Mouse (Mus musculus) heart, postnatal 10 days (tissue): Measurements from ENCODE around the gene Aldh9a1. TPM values are rescaled to one million over a fixed set of nuclear protein-coding genes. Genes with fewer than 3 reads are reported as not detected.
"Not testable (repeated sequence)": the region's sequence is repeated elsewhere in the genome, so short reads cannot be mapped to it uniquely, and the experiment has no call there.

Experiments
- DNase-seq, 2 experiments: peaks; one replicate each; pipeline ENCODE4 v3.0.0; 2021
- intact Hi-C: fragments of 180-260 bp; cut with DNase I; formaldehyde crosslinking; loops from one replicate; pipeline ENCODE4 v1.15.1; 2025
- total RNA-seq, 2 experiments: library from RNA; stranded (reverse); gene quantifications; 2 replicates each; pipeline ENCODE4 v1.2.3; 2021

Aldh9a1 gene
- total RNA-seq: 10 to 100 TPM; 29.1 to 34.2 TPM

DNA sequence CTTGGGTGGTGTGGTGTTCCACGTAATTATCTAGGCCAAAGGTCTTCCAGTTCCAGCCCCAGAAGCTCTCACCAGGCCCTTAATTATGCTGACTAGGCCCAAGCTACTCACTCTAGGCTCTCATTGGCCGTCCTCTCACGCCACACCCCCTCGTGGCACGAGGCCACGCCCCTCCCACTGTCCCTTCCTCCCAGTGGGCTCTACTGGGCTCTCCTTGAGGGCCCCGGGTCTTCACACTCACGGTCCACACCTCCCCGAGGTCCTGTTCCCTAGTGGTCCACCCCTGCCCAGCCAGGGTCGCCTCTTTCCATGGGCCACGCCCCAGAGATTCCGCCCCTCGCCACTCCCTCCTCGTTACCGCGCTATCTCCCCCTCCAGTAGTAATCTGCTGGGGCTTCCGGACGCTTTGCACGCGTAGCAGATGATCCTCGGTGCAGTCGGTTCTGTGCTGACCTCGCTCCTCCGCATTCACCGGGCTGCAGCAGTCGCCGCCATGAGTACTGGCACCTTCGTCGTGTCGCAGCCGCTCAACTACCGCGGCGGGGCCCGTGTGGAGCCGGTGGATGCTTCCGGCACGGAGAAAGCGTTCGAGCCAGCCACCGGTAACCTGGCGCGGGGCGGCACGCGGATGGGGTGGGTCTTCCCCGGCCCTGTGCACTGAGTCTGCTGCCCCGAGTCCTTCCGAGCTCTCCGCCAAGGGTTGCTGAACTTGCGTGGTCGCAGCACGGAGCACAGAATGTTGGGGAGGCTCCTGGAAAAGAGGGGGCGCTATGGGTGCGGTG is at the start of gene Aldh9a1:
Gene Aldh9a1 (plus strand): TSS at position 177 of the 782 bp plus-strand sequence.
- intact Hi-C loops: no loop called here
- peak; percentile 95 to 98 for DNase-seq

DNA sequence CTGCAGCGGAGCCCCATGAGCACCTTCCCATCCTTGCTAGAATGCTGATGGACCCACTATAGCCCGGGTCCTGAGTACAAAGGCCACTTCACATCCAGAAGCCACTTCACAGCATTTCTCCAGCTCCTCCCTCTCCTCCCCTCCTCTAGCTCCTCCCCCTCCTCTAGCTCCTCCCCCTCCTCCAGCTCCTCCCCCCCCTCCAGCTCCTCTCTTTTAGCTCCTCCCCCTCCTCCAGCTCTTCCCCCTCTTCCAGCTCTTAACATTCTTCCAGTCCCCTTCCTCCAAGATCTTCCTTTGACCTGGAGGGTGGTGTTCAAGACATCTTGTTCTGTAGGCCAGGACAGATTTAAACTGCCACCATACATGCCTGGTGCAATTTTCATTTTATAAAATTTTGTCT is 49.7 kb upstream of the Aldh9a1 start:
- DNase-seq: no peak
- intact Hi-C loops: no loop called here

DNA sequence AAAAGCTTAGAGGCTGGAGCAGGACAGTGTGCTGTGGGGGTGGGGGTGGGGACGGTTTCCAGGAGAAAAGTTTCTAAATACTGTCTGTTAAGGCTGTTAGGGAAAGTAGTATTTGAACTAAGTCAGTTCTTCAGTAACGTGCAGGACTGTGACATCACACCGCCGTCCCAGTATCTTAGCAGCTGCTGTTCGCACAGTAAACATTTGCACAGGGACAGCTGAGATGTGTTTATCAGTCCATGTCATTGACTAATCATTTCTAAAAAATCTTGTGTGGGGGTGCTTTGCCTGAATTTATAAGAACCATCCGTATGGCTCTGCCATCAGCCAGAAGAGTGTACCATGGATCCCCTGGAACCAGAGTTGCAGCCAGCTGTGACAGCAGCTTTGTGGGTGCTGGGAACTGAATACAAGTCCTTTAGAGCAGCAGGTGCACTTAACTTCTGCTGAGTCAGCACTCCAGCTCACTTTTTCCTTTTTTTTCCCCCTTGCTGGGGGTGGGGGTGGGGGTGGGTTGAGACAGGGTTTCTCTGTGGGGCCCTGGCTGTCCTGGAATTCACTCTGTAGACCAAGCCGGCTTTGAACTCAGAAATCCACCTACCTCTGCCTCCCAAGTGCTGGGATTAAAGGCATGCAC is 44.2 kb upstream of the Aldh9a1 start:
- DNase-seq: no peak
- intact Hi-C loops: no loop called here

DNA sequence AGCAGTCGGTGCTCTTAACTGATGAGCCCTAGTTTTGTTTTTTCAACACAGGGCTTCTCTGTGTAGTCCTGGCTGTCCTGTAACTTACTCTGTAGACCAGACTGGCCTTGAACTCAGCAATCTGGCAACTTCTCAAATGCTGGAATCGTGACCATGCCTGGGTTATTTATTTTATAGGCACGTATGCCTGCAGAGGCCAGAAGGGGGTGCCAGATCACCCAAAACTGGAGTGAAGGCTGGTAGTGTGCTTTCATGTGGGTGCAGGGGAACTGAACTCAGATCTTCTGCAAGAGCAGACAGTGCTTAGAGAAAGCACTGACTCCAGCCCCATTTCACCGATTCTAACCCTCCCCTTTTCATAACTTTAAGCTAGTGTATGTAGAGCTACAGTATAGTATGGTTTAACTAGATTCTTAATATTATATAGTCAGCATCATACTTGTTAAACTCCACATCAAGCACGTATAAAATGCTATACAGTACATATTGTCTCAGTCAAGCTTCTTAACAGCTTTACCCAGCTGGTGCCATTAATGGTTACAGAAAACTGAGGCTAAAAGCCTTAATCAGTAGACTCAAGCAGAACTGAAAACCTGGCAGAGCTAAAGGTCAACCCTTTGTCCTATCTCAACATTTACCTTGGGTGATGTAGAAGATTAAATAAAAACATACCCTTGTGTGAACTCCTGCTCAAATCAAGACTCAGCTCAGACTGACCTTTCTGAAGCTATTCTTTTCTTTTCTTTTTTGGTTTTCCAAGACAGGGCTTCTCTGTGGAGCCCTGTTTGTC is 43.1 kb upstream of the Aldh9a1 start:
- intact Hi-C loops: no loop called here
- DNase-seq: peak; percentile 47 to 54

DNA sequence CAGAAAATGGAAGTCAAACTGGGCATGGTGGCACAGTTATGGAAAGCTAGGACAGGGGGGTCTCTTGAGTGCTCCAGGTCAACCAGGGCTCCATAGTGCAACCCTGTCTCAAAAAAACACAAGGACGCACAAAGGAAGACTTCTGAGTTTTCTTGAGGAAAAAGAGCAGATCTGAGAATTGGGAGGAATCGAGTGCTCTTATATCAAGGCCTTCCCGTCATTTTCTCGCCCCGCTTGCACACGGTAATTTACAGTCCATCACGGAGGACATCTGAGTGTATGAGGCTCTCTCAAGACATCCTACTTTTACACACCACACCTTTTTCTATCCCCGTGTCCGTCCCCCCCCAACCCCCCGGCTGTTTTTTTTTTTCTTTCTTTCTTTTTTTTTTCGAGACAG is 42.1 kb upstream of the Aldh9a1 start:
- intact Hi-C loops: loop anchor here (2.0 kb wide), 3 partner anchors 23 to 87 kb away; partner anchors contain the start of gene Uck2
- DNase-seq: no peak

DNA sequence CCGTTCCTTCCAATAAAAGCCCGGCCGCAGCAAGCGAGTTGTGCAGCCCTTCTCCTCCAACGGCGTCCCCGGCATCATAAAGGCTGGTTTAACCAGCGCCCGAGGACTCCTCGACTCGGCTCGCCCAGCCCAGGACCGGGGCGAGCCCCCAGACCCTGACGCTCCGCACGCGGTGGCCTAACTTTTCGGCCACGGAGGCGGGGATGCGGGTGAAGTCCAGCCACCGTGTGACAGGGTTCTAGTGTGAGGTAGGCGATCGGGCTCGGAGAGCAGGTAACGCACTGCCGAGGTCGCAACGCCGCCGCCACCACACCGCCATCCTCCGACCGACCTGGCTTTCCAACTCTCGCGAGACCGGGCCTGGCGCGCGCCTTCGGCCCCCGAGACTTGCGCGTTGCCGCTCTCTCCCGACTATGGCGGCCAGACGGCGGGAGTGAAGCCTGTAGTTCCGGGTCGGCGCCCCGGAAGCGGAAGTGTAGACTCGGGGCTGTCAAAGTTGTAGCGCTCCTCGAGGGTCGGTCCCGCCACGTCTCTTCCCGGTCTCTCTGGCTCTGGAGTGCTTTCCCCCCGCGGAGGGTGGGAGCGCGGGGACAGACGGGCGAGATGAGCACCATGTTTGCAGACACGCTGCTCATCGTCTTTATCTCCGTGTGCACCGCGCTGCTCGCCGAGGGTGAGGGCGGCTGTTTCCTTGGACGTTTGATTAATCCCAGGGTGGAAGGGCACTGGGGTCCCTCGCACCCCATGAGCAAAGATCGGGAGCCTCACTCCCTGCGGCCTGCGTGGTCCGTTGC is 41.3 kb upstream of the Aldh9a1 start, which contains the start of gene Tmco1:
Gene Tmco1 (plus strand): TSS at position 118 of the 794 bp plus-strand sequence.
- intact Hi-C loops: loop anchor here (2.0 kb wide), 3 partner anchors 24 to 88 kb away; partner anchors contain the start of gene Uck2
- DNase-seq: peak; percentile 98 to 99

DNA sequence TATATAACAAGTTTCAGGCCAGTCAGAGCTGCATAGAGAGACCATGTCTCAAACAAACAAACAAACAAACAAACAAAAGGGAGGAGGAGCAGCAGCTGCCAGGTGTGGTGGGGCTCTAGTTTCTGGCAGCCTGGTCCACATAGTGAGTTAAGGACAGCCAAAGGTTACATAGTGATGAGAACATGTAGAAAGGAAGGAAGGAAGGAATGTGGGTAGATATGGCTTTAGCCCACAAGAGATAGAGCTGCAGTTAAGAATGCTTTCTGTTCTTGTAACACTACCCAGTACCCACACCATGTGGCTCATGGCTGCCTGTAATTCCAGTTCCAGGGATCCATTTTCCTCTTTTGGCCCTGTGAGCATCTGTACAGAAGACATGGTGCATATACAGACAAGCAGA is 37.4 kb upstream of the Aldh9a1 start:
- DNase-seq: no peak
- intact Hi-C loops: no loop called here

DNA sequence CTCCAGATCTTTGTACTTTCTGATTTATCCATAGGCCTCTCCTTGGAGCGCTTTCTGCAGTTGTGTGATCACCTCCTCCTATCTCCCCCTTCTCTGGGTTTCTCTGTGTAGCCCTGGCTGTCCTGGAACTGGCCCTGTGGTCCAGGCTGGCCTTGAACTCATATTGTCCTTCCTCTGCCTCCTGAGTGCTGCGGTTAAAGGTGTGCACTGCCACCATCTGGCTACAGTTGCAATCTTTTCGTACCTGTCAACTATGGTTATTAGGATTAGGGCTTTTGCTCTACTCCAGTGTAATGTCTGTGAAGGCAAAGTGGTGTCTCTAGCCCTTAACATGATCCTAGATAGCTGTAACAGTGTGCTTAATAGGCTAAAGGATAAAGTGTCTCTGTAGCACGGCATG is 36.6 kb upstream of the Aldh9a1 start:
- no peak for DNase-seq
- intact Hi-C loops: no loop called here

DNA sequence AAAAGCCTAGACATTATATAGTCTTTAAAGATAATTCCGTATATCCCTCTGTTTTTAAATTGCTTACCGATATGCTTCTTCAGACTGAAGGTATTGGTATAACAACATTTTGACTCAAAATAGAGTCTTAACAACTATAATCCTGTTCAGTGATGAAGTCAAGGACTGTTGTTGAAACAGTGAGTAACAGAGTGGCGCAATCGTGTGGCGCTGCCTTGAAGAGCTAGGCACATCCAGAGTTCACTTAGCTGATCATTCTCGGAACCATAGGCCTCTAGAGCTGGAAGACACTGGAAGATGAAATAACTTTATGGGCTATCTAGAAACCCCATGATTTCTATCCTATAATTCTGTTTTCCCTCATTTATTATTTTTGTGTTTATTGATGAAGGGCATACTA is 28.1 kb upstream of the Aldh9a1 start:
- intact Hi-C loops: no loop called here
- DNase-seq: no peak

DNA sequence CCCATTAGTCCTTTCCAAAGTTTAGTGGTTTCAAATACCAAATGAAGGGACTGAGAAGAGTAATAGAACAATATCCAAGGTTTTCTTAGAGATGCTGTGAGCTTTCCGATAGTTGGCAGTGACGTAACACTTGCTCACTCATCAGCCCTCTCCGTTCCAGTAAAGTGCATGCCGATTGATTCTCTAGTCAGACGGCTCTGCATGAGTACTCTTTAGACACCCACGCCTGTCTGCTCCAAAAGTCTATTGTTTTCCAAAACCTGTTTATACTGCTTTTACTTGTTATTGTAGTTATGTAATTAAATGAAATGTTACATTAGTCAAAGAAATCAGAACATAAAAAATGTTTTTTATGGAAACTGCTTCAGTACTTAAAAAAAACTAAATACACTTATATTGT is 21.0 kb upstream of the Aldh9a1 start:
- intact Hi-C loops: no loop called here
- no peak for DNase-seq

DNA sequence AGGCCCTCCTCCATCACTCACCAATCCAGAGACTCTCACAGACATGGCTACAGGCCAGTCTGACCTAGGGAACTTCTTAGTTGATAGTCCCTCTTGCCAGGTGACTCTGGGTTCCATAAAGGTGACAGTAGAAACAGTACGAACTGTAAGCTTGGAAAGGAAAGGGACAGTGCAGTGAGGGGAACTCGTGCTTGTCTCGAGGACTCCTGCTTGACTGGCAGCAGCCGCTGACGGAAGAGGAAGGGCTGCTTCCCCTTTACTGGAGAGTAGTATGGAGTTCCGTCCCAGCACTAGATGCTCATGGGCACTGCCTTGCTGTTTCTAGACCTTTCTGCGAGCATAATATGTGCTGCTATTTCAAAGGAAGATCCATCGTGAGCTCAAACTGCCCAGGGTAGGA is 18.7 kb upstream of the Aldh9a1 start:
- no peak for DNase-seq
- intact Hi-C loops: loop anchor here (10.0 kb wide), 1 partner anchor 586 kb away; no protein-coding TSS in a partner anchor

DNA sequence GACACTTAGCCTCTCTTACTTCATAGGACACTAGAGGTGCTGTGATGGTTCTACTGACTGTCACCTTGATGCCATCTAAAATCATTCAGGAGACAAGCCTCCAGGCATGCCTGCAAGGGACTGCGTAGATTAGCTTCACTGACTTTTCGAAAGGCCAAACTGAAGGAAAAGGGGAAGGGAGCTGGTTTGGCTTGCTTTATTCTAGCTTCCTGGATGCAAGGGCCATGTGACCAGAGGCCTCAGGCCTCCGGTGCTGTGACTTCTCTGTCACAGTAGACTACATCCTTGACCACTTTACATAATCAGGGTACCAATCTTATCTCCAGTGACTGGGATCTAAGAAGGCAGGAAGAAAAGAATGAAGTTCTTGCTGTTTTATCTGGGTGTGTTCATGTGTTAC is 13.4 kb upstream of the Aldh9a1 start:
- no peak for DNase-seq
- intact Hi-C loops: loop anchor here (10.0 kb wide), 1 partner anchor 592 kb away; no protein-coding TSS in a partner anchor

DNA sequence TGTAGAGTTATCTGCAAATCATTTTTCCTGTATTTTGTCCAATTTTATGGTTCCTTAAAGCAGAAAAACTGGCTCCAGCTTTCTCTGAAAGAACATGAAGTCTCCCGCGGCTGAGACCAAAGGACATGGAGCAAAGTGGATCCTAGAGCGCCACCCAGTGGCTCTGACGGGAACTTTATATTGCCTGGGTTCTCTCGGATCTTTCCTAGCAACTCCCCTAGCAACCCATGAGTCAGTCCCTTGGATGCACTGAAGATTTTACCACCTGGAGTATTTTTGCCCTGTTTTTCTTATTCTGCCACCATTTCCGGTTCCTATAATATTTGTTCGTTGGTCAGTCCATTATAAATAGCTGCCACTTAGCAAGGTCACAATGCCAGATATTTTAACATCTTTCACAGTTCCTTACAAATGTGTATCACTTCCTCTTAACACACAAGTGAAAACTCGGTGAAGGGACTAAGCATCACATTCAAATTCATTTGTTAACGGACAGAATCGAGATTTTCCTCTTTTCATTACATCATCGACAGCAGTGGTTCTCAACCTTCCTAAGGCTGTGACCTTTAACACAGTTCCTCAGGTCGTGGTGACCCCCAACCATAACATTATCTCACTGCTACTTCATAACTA is 12.2 kb upstream of the Aldh9a1 start:
- peak; percentile 87 to 94 for DNase-seq
- intact Hi-C loops: loop anchor here (1.0 to 10.0 kb wide), 2 partner anchors 117 to 593 kb away; no protein-coding TSS in a partner anchor

DNA sequence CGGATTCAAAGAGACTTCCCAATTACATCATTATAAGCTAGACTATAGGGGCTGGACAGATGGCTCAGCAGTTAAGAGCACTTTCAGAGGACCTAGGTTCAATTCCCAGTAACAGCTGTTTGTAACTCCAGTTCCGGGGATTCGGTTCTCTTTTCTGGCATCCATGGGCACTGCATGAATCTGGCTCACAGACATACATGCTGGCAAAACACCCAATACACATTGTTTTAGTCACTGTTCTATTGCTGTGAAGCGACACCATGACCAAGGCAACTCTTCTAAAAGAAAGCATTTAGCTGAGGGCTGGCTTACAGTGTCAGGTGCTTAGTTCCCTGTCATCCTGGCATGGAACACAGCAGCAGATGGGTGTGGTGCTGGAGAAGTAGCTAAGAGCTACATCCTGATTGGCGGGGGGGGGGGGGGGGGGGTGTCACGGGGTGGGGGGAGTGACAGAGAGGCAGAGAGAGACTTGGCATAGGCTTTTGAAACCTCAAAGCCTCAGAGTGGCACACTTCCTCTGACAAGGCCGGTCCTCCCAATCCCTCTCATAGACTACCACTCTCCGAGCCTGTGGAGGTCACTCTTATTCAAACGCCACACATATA is 10.5 kb upstream of the Aldh9a1 start:
- intact Hi-C loops: loop anchor here (10.0 kb wide), 1 partner anchor 594 kb away; no protein-coding TSS in a partner anchor
- no peak for DNase-seq

DNA sequence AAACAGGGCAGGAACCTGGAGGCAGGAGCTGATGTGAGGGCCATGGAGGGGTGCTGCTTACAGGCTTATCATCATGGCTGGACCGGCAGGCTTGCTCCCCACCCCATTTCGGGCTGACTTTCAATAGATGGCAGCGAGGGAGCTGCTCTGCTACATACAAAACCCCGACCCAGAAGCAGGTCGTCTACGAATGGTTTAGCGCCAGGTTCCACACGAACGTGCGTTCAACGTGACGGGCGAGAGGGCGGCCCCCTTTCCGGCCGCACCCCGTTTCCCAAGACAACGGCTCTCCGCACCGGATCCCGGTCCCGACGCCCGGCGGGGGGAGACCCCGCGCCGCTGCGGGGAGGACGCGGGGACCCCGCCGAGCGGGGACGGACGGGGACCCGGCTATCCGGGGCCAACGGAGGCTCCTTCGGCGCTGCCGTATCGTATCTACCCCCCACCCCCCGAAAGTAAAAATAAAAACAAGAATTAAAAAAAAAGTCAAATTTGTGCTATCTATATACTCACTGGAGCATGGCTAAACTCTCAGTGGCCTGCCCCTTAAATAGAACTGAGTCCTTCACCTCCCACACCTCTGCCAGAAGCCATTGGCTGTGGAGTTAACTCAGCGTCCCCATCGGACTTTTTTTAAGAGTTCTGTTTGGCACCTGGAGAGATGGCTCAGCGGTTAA is 9.5 kb upstream of the Aldh9a1 start:
- DNase-seq: peak in 1 of 2 experiments; percentile 27
- intact Hi-C loops: loop anchor here (5.0 kb wide), 1 partner anchor 553 kb away; no protein-coding TSS in a partner anchor

DNA sequence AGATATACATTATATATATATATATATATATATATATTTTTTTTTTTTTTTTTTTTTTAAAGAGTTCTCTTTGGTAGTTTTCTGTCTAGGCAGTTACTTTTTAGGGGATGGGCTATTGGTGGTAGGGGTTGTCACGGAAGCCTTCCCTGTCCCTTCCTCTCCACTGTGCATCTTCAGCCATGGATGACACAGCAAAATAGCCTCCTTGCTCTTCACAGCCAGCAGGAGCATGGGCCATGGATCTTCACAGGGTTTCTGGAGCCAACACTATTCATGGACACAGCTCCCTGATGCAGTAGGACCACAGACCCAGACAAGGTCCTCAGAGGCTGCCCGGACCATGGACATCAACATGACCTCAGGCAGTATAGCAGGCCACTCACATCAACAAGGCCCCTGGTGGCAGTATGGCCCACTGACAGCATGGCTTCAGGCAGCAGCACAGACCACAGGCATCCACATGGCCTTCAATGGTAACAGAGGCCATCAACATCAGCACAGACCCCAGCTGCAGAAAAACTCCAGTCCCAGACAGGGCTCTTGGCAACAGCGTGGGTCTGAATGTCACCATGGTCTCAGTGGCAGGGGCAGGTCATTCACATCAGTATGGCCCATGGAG is 8.8 kb upstream of the Aldh9a1 start:
- intact Hi-C loops: loop anchor here (5.0 kb wide), 1 partner anchor 554 kb away; no protein-coding TSS in a partner anchor

DNA sequence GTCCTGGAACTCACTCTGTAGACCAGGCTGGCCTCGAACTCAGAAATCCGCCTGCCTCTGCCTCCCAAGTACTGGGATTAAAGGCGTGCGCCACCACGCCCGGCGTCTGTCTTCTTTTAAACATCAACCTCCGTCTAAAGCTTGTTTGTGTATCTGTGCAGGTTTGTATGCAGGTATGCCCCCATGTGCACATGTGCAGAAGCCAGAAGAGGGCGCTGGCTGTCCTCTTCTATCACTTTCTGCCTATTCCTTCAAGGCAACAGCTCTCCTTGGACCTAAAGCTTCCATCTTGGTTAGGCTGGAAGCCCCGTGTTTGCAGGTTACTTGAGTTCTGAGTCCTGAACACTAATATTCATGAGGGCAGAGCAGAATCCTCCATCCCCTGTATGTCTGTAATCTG is 7.0 kb upstream of the Aldh9a1 start:
- DNase-seq: no peak
- intact Hi-C loops: loop anchor here (5.0 kb wide), 1 partner anchor 556 kb away; no protein-coding TSS in a partner anchor

More for the DNA sequence above, 8.8 kb upstream of the Aldh9a1 start:
- DNase-seq: no peak

DNA sequence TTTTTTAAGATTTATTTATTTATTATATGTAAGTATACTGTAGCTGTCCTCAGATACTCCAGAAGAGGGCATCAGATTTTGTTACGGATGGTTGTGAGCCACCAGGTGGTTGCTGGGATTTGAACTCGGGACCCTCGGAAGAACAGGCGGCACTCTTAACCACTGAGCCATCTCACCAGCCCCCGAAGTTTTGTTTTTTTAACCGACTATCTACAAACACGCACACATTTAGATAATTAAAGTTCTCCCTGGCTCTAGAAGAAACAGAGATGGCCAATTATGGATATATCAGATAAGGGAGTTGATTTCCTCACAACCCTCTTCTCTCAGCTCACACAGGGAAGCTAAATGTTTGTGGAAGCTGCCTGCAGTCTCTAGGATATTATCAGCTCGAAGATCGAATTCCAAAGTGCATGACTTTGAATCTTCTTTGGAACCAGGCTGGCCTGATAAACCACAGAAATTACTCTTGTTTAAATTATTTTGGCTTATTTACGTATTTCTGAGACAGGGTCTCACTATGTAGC is 3.7 kb upstream of the Aldh9a1 start:
- DNase-seq, intact Hi-C loops: not testable (repeated sequence)
